Mouse (Mus musculus) ES-Bruce4 (cell line): ENCODE measurements at regions not wholly inside any gene's neighbourhood (a gene's known extent, or its start where the extent isn't known, plus 50 kb on each side); places are given as distances from the start of the nearest gene placed in this dataset.

Source experiments
- CTCF ChIP-seq: IDR thresholded peaks from one replicate; pipeline ENCODE4 v1.8.1; 2011; ENCODE audit warnings: low read depth, low read length
- EP300 ChIP-seq: IDR thresholded peaks from 2 replicates; pipeline ENCODE4 v1.6.1; 2011; ENCODE audit warnings: low read depth, low read length; ENCODE audit not compliant: insufficient read depth
- POLR2A ChIP-seq: IDR thresholded peaks from one replicate; pipeline ENCODE4 v1.8.1; 2011; ENCODE audit warnings: low read length; ENCODE audit not compliant: insufficient read depth

- TF ChIP-seq CTCF (no peak), EP300 (no peak), POLR2A (no peak)
Observed at GRCm38 (mm10) chr10:125844336-125844865, 121.6 kb upstream of the Lrig3 start.
